Mouse (Mus musculus) megakaryocyte, embryonic 14.5 days (primary cell): ENCODE measurements at regions not wholly inside any gene's neighbourhood (a gene's known extent, or its start where the extent isn't known, plus 50 kb on each side); places are given as distances from the start of the nearest gene placed in this dataset.

Experiments
- FLI1 ChIP-seq: IDR thresholded peaks from 2 replicates; pipeline ENCODE4 v1.6.1; 2012; ENCODE audit warnings: low read length, inconsistent platforms, mixed read lengths
- GATA1 ChIP-seq: IDR thresholded peaks from 3 replicates; pipeline ENCODE4 v1.6.1; 2012; ENCODE audit warnings: mixed read lengths, low read length, inconsistent platforms, borderline replicate concordance

DNA sequence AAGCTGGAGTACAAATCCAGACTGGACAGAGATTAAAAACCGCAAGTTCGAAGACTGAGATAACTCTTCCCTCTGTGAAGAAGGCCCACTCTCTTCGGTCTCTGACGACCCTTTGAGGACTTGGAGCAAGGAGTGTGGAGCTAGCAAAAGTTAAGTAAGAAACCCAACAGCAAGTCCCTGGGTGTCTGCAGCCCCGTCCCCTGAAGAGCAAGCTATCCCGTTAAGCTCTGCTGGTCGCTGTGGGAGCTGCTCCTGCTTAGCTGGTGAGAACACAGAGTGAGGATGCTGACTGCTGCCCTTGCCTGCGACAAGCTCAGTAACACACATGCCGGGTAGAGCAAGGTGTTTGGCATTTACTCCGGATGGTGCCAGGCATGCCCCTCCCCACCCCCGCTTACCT is 115.2 kb upstream of the Pja1 start:
- TF ChIP-seq GATA1 = no peak
- no peak for TF ChIP-seq FLI1
